Mouse (Mus musculus): ENCODE results near the gene Ccl17. TPM values are rescaled to one million over a fixed set of nuclear protein-coding genes. Genes with fewer than 3 reads are reported as not detected.

Ccl17 gene
- total RNA-seq, 1 experiment: 5.1 TPM

DNA sequence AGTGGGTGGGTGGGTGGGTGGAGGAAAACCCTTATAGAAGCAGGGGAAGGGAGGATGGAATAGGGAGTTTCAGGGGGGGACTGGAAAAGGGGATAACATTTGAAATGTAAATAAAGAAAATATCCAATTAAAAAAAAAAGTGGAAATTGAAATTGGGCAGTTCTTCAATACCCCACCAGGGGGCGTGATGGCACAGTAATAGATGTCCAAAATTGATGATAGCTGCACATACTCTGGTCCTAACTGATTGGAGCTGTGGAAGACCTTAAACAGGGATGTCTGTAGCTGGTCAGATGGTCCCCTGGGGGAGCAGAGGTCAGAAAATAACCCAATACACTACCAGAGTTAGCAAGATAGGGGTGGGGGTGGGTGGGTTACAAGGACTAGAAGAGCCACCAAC is 4.3 kb downstream of the Ccl17 start:
- Histone ChIP-seq H3K9ac (ENCODE audit: insufficient read depth, low read depth, low read length, poor library complexity, severe bottlenecking) (no peak overlapping the region), H3K36me3 (ENCODE audit: control insufficient read depth, insufficient read depth, low read length, poor library complexity, severe bottlenecking) (no peaks in the 10 kb centered on the region), H3K4me3 (ENCODE audit: insufficient read depth in 1 of 2, low read depth in 1 of 2, low read length in 2 of 2, poor library complexity in 1 of 2, severe bottlenecking in 1 of 2) (no peak overlapping the region), H3K4me1 (ENCODE audit: control insufficient read depth in 2 of 2, insufficient read depth in 2 of 2, low read length in 2 of 2, poor library complexity in 1 of 2) (no peaks in the 10 kb centered on the region), H3K9me3 (ENCODE audit: control insufficient read depth, insufficient read depth, low read depth, low read length) (no peaks in the 10 kb centered on the region), H3K27ac (ENCODE audit: insufficient read depth, low read depth, low read length, poor library complexity, severe bottlenecking) (no peak overlapping the region)
- no peak for DNase-seq (ENCODE audit: low read depth, low spot score)
- in situ Hi-C loops (cut with MboI; ENCODE audit: low sequenced_read_pairs in 2 of 2, unreplicated experiment in 2 of 2): no loop called here
- no peak for TF ChIP-seq ZC3H11A (IDR thresholded peaks at IDR 0.05; ENCODE audit: borderline replicate concordance, low read depth, low read length)
- no peak for TF ChIP-seq HCFC1 (IDR thresholded peaks at IDR 0.05; ENCODE audit: borderline replicate concordance, insufficient read depth, low read length)
- TF ChIP-seq CHD2 (IDR thresholded peaks at IDR 0.05; ENCODE audit: low read depth, low read length): no peak
- TF ChIP-seq ZNF384 (IDR thresholded peaks at IDR 0.05; ENCODE audit: low read depth, low read length): peak; percentile 76
- TF ChIP-seq MAFK (IDR thresholded peaks at IDR 0.05; ENCODE audit: insufficient read depth, low read depth, low read length): no peak

DNA sequence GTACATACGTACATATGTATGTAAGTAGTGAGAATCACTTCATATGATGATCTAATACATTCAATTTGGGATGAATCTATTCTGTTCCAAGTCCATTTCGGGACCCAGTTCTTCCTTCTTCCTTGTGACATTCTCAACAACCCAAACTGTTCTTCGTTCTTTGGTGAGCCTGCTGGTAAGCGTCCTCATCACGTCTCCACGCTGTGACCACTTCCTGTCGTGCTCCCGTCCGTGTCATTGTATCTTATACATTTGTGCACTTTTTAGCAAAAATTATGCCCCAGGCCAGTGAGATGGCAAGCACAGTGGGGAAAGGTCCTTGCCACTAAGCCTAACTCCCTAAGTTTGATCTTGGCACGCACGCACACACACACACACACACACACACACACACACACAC is 7.7 kb downstream of the Ccl17 start:
- Histone ChIP-seq H3K27ac (ENCODE audit: insufficient read depth, low read depth, low read length, poor library complexity, severe bottlenecking) (no peak overlapping the region), H3K36me3 (ENCODE audit: control insufficient read depth, insufficient read depth, low read length, poor library complexity, severe bottlenecking) (peaks cover 19% of the 10 kb centered on the region), H3K4me3 (ENCODE audit: insufficient read depth in 1 of 2, low read depth in 1 of 2, low read length in 2 of 2, poor library complexity in 1 of 2, severe bottlenecking in 1 of 2) (no peak overlapping the region), H3K9ac (ENCODE audit: insufficient read depth, low read depth, low read length, poor library complexity, severe bottlenecking) (no peak overlapping the region), H3K4me1 (ENCODE audit: control insufficient read depth in 2 of 2, insufficient read depth in 2 of 2, low read length in 2 of 2, poor library complexity in 1 of 2) (peaks cover 0 to 5% of the 10 kb centered on the region in 2 experiments; a peak in 1 of 4 replicates), H3K9me3 (ENCODE audit: control insufficient read depth, insufficient read depth, low read depth, low read length) (no peaks in the 10 kb centered on the region)
- in situ Hi-C loops (cut with MboI; ENCODE audit: low sequenced_read_pairs in 2 of 2, unreplicated experiment in 2 of 2): no loop called here
- no peak for DNase-seq (ENCODE audit: low read depth, low spot score)
- TF ChIP-seq CHD2 (IDR thresholded peaks at IDR 0.05; ENCODE audit: low read depth, low read length): no peak
- TF ChIP-seq ZNF384 (IDR thresholded peaks at IDR 0.05; ENCODE audit: low read depth, low read length): no peak
- no peak for TF ChIP-seq MAFK (IDR thresholded peaks at IDR 0.05; ENCODE audit: insufficient read depth, low read depth, low read length)
- TF ChIP-seq HCFC1 (IDR thresholded peaks at IDR 0.05; ENCODE audit: borderline replicate concordance, insufficient read depth, low read length): no peak
- TF ChIP-seq ZC3H11A (IDR thresholded peaks at IDR 0.05; ENCODE audit: borderline replicate concordance, low read depth, low read length): no peak

DNA sequence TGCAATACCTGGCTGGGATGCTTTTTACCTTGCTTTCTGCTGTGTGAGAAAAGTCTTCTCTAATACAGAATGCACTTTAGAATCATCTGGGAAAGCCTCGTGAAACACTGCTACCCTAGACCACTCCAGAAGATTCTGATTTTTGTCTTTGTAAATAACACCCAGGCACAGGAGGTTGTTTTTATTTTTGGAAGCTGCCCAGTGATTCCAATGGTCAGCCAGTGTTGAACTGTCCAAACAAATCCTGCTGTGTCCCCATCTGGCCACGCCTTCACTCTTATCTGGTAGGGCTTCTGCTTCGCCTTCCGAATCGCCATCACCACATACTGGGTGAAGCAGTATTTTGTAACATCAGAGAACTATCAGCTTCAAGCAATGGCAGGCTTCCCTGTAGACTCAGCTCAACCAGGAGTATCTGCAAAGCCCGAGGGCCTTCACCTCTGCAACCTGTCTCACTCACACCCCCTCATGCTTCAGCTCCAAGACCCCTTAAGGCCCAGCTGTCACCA is 9.5 kb downstream of the Ccl17 start:
- H3K9ac ChIP-seq (ENCODE audit: insufficient read depth, low read depth, low read length, poor library complexity, severe bottlenecking): no peak overlapping the region
- peaks cover 0 to 10% of the 10 kb centered on the region in 2 experiments; a peak in 1 of 4 replicates for H3K4me1 ChIP-seq (ENCODE audit: control insufficient read depth in 2 of 2, insufficient read depth in 2 of 2, low read length in 2 of 2, poor library complexity in 1 of 2)
- no peaks in the 10 kb centered on the region for H3K9me3 ChIP-seq (ENCODE audit: control insufficient read depth, insufficient read depth, low read depth, low read length)
- no peak for TF ChIP-seq ZC3H11A (IDR thresholded peaks at IDR 0.05; ENCODE audit: borderline replicate concordance, low read depth, low read length)
- TF ChIP-seq CHD2 (IDR thresholded peaks at IDR 0.05; ENCODE audit: low read depth, low read length): no peak
- TF ChIP-seq MAFK (IDR thresholded peaks at IDR 0.05; ENCODE audit: insufficient read depth, low read depth, low read length): no peak
- no peak for TF ChIP-seq HCFC1 (IDR thresholded peaks at IDR 0.05; ENCODE audit: borderline replicate concordance, insufficient read depth, low read length)
- TF ChIP-seq ZNF384 (IDR thresholded peaks at IDR 0.05; ENCODE audit: low read depth, low read length): no peak
- in situ Hi-C loops (cut with MboI; ENCODE audit: low sequenced_read_pairs in 2 of 2, unreplicated experiment in 2 of 2): no loop called here
- DNase-seq (ENCODE audit: low read depth, low spot score): no peak
- H3K4me3 ChIP-seq (ENCODE audit: insufficient read depth in 1 of 2, low read depth in 1 of 2, low read length in 2 of 2, poor library complexity in 1 of 2, severe bottlenecking in 1 of 2): no peak overlapping the region
- peaks cover 33% of the 10 kb centered on the region for H3K36me3 ChIP-seq (ENCODE audit: control insufficient read depth, insufficient read depth, low read length, poor library complexity, severe bottlenecking)
- H3K27ac ChIP-seq (ENCODE audit: insufficient read depth, low read depth, low read length, poor library complexity, severe bottlenecking): no peak overlapping the region

DNA sequence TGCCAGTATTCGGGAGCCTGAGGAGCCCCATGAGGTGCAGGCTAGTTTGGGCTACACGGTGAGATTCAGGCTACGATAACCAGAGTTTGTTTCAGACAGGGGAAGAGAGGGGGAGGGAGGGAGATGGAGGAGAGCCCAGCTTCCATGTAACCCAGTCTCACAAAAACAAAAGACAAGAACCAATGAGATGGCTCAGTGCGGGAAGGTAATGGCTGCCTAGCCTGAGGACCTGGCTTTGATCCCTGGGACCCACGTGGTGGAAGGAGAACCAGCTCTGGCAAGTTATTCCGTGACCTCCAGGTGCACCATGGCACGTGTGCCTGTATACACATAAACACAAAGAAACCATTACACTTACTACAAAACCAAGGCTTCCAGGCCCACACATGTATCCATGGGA is 10.3 kb downstream of the Ccl17 start:
- peaks cover 40% of the 10 kb centered on the region for H3K36me3 ChIP-seq (ENCODE audit: control insufficient read depth, insufficient read depth, low read length, poor library complexity, severe bottlenecking)

More for the DNA sequence above, 10.3 kb downstream of the Ccl17 start:
- no peaks in the 10 kb centered on the region for H3K9me3 ChIP-seq (ENCODE audit: control insufficient read depth, insufficient read depth, low read depth, low read length)
- no peak for DNase-seq (ENCODE audit: low read depth, low spot score)
- no peak overlapping the region for H3K27ac ChIP-seq (ENCODE audit: insufficient read depth, low read depth, low read length, poor library complexity, severe bottlenecking)
- H3K4me3 ChIP-seq (ENCODE audit: insufficient read depth in 1 of 2, low read depth in 1 of 2, low read length in 2 of 2, poor library complexity in 1 of 2, severe bottlenecking in 1 of 2): no peak overlapping the region
- peaks cover 0 to 10% of the 10 kb centered on the region in 2 experiments; a peak in 1 of 4 replicates for H3K4me1 ChIP-seq (ENCODE audit: control insufficient read depth in 2 of 2, insufficient read depth in 2 of 2, low read length in 2 of 2, poor library complexity in 1 of 2)
- H3K9ac ChIP-seq (ENCODE audit: insufficient read depth, low read depth, low read length, poor library complexity, severe bottlenecking): no peak overlapping the region
- TF ChIP-seq ZC3H11A (IDR thresholded peaks at IDR 0.05; ENCODE audit: borderline replicate concordance, low read depth, low read length) (no peak), ZNF384 (IDR thresholded peaks at IDR 0.05; ENCODE audit: low read depth, low read length) (no peak), HCFC1 (IDR thresholded peaks at IDR 0.05; ENCODE audit: borderline replicate concordance, insufficient read depth, low read length) (no peak), CHD2 (IDR thresholded peaks at IDR 0.05; ENCODE audit: low read depth, low read length) (no peak), MAFK (IDR thresholded peaks at IDR 0.05; ENCODE audit: insufficient read depth, low read depth, low read length) (no peak)
- in situ Hi-C loops (cut with MboI; ENCODE audit: low sequenced_read_pairs in 2 of 2, unreplicated experiment in 2 of 2): no loop called here
